Mouse (Mus musculus) stomach, postnatal 0 days (tissue): Measurements from ENCODE around the gene Fam69b. TPM values are rescaled to one million over a fixed set of nuclear protein-coding genes. Genes with fewer than 3 reads are reported as not detected.
A peak's percentile ranks its signal among the peaks of the same experiment; 100 is the strongest.

Experiments used
- ATAC-seq: fragments of 200-750 bp; cut with Nextera tagmentation; 2 replicates; pipeline ENCODE4 v1.8.0; 2017; ENCODE audit not compliant: low FRiP score, low TSS enrichment
- DNase-seq: peaks from one replicate; pipeline ENCODE4 v3.0.0-alpha.2; 2016; ENCODE audit warnings: low spot score
- H3K27ac ChIP-seq: fragments of 300-500 bp; sonication (generic); replicated peaks from 2 replicates; pipeline ENCODE4 v1.5.1; 2014; ENCODE audit warnings: mild to moderate bottlenecking, control low read depth
- H3K27me3 ChIP-seq: fragments of 300-500 bp; sonication (generic); 2 replicates; pipeline ENCODE4 v1.6.1; 2014; ENCODE audit warnings: low read length; ENCODE audit not compliant: control insufficient read depth, insufficient read depth
- H3K36me3 ChIP-seq: fragments of 300-500 bp; sonication (generic); 2 replicates; pipeline ENCODE4 v1.6.1; 2014; ENCODE audit warnings: low read length, mixed read lengths; ENCODE audit not compliant: control insufficient read depth, insufficient read depth
- H3K4me1 ChIP-seq: fragments of 300-500 bp; sonication (generic); replicated peaks from 2 replicates; pipeline ENCODE4 v1.6.1; 2014; ENCODE audit warnings: antibody characterized with exemption; ENCODE audit not compliant: control insufficient read depth, insufficient read depth
- H3K4me2 ChIP-seq: fragments of 300-500 bp; sonication (generic); replicated peaks from 2 replicates; pipeline ENCODE4 v1.6.1; 2014; ENCODE audit warnings: low read depth, mild to moderate bottlenecking, control low read depth, moderate library complexity
- H3K4me3 ChIP-seq: fragments of 300-500 bp; sonication (generic); 2 replicates; pipeline ENCODE4 v1.5.1; 2014; ENCODE audit warnings: low read depth, low read length, control low read depth
- H3K9ac ChIP-seq: fragments of 300-500 bp; sonication (generic); 2 replicates; pipeline ENCODE4 v1.6.1; 2014; ENCODE audit warnings: mild to moderate bottlenecking, low read length, control low read depth, mixed read lengths
- H3K9me3 ChIP-seq: fragments of 300-500 bp; sonication (generic); 2 replicates; pipeline ENCODE4 v1.6.1; 2016; ENCODE audit warnings: low read length; ENCODE audit not compliant: control insufficient read depth
- CTCF ChIP-seq: IDR thresholded peaks from 2 replicates; pipeline ENCODE4 v1.5.1; 2016; ENCODE audit warnings: antibody characterized with exemption, low read depth, mild to moderate bottlenecking, moderate library complexity
- EP300 ChIP-seq: optimal IDR thresholded peaks from 2 replicates; pipeline ENCODE3; 2016; ENCODE audit warnings: antibody characterized with exemption
- WGBS: fragments of 180-500 bp; shearing (Covaris S2); extraction: QIAGEN DNeasy Blood & Tissue Kit; methylation state at CpG from one replicate; pipeline ENCODE4 v1.1.7; 2014; 5-methylcytosine and 5-hydroxymethylcytosine counted together
- polyA plus RNA-seq: library from polyadenylated mRNA; unstranded; fragments of >200 nt; fragmentation: Nextera tagmentation; extraction: Ambion mirVana; gene quantifications from 2 replicates; pipeline ENCODE4 v1.2.1, GENCODE M21; 2015

Fam69b gene
- polyA plus RNA-seq, 1 experiment from 2014 or later = 10.9 TPM

DNA sequence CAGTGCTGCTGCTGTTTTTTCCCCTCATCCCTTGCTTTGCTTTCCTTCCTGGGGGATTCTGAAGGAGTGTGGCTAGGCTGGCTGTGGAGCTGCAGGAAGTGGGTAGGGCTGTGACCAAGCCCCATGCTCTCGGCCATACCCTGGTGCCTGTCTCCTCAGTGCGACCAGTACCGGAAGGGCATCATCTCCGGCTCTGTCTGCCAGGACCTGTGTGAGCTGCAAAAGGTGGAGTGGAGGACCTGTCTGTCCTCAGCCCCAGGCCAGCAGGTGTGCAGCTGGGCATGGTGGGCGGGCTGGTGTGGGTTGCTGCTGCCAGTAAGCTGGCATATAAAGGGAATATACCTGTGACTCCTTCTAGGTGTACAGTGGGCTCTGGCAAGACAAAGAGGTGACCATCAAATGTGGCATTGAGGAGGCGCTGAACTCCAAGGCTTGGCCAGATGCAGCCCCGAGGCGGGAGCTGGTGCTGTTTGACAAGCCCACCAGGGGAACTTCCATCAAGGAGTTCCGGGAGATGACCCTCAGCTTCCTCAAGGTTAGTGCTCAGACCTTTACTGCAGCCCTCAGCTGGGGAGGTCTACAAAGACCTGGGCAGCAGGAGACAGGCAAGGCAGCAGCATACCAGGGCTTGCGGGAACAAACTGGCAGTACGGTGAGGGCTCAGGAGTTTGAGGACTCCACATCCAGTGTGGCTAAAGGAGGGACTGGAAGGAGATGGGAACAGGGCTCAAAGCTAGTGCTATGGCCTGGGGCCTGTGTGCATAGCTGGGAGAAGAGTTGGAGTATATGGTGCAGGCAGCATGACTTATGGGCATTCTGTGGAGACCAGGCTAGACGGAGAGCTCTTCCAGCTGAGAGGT, 6.6 kb downstream of the Fam69b start:
- Histone ChIP-seq H3K27ac (no peak overlapping the region), H3K9me3 (no peaks in the 10 kb centered on the region), H3K4me2 (no peak overlapping the region), H3K4me1 (peaks cover 6% of the 10 kb centered on the region; the same call in 1 of the 2 replicates), H3K9ac (no peak overlapping the region), H3K27me3 (no peaks in the 10 kb centered on the region), H3K36me3 (peaks cover 18% of the 10 kb centered on the region), H3K4me3 (no peak overlapping the region)
- no peak for TF ChIP-seq CTCF
- ATAC-seq (no peak), DNase-seq (no peak)
- WGBS = 58% methylated on average over 12 of the region's 12 CpGs

DNA sequence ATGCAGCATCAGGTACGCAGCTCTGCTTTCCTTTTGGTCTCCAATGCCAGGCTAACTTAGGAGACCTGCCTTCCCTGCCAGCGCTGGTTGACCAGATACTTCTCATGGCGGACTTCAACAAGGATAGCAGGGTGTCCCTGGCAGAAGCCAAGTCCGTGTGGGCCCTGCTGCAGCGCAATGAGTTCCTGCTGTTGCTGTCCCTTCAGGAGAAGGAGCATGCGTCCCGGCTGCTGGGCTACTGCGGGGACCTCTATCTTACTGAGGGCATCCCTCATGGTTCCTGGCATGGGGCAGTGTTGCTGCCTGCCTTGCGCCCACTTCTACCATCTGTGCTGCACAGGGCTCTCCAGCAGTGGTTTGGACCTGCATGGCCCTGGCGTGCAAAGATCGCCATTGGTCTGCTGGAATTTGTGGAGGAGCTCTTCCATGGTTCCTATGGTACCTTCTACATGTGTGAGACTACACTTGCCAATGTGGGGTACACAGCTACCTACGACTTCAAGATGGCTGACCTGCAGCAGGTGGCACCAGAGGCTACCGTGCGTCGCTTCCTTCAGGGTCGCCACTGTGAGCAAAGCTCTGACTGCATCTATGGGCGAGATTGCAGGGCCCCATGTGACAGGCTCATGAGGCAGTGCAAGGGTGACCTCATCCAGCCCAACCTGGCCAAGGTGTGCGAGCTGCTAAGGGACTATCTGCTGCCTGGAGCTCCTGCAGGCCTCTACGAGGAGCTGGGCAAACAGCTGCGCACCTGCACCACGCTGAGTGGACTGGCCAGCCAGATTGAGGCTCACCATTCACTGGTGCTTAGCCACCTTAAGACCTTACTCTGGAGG, 7.5 kb downstream of the Fam69b start:
- H3K9me3 ChIP-seq = no peaks in the 10 kb centered on the region
- H3K4me3 ChIP-seq = no peak overlapping the region
- WGBS = 69% methylated on average over 21 of the region's 21 CpGs
- H3K9ac ChIP-seq = no peak overlapping the region
- TF ChIP-seq EP300 (no peak), CTCF (no peak)
- no peaks in the 10 kb centered on the region for H3K27me3 ChIP-seq
- ATAC-seq = peak; percentile 33; the same call in 1 of the 2 replicates
- H3K36me3 ChIP-seq = peaks cover 18% of the 10 kb centered on the region
- H3K27ac ChIP-seq = peak overlapping the region; percentile 18; the same call in 1 of the 2 replicates
- peaks cover 6% of the 10 kb centered on the region; the same call in 1 of the 2 replicates for H3K4me1 ChIP-seq
- DNase-seq = peak; percentile 42
- H3K4me2 ChIP-seq = no peak overlapping the region

DNA sequence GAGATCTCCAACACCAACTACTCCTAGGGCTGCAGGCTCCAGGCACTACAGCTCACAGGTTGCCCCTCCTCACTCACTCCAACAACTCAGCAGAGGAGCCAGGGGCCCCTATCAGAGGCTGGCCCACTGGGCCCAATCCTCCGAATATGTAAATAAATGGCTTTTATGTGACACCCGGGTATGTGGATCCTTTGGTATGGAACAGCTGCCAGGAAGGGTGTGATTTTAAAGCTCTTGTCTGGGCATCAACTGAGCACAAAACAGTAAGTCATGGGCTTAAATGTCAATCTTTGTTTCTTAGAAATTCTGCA, 8.0 kb downstream of the Fam69b start:
- DNase-seq (no peak), ATAC-seq (no peak)
- H3K27me3 ChIP-seq = no peaks in the 10 kb centered on the region
- no peak overlapping the region for H3K4me2 ChIP-seq
- no peak overlapping the region for H3K9ac ChIP-seq
- H3K27ac ChIP-seq = peak overlapping the region; percentile 18; the same call in 1 of the 2 replicates
- no peaks in the 10 kb centered on the region for H3K9me3 ChIP-seq
- WGBS = 20% methylated on average over 2 of the region's 2 CpGs
- peaks cover 18% of the 10 kb centered on the region for H3K36me3 ChIP-seq
- peaks cover 6% of the 10 kb centered on the region; the same call in 1 of the 2 replicates for H3K4me1 ChIP-seq
- no peak for TF ChIP-seq EP300
- no peak for TF ChIP-seq CTCF
- no peak overlapping the region for H3K4me3 ChIP-seq

DNA sequence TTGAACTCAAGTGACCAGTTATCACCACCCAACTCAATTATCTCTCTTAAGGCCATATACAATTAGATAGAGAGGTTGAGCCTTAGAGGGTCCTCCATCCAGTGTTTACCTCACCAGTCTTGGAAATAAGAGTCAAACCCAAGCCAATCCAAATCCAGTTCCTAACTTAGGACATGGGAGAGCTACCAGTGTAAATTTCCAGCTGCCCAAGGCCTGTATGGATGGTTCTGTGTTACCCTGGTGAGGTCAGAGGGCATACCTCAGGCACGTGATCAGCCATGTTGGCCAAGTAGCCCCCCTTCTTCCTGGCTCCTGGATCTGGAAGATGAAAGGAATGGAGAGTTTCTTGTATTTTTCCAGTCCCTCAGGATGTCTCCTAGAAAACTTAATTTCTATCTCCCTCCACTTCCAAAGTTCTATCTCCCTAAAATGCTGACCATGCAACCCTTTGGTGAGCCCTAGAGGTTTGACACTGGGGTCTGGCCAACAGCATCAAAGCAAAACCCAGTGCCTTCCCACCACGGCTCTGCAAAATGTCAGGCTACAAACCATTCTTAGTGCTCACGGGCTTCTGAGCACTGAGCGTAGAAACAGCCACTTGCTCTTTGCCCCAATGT, 9.2 kb downstream of the Fam69b start:
- DNase-seq (no peak), ATAC-seq (no peak)
- no peak overlapping the region for H3K4me3 ChIP-seq
- WGBS = 80% methylated on average over 4 of the region's 4 CpGs
- peaks cover 6% of the 10 kb centered on the region; the same call in 1 of the 2 replicates for H3K4me1 ChIP-seq
- no peak for TF ChIP-seq CTCF
- no peak for TF ChIP-seq EP300
- H3K4me2 ChIP-seq = no peak overlapping the region
- no peaks in the 10 kb centered on the region for H3K9me3 ChIP-seq
- no peaks in the 10 kb centered on the region for H3K27me3 ChIP-seq
- peaks cover 18% of the 10 kb centered on the region for H3K36me3 ChIP-seq
- no peak overlapping the region for H3K9ac ChIP-seq
- H3K27ac ChIP-seq = no peak overlapping the region

DNA sequence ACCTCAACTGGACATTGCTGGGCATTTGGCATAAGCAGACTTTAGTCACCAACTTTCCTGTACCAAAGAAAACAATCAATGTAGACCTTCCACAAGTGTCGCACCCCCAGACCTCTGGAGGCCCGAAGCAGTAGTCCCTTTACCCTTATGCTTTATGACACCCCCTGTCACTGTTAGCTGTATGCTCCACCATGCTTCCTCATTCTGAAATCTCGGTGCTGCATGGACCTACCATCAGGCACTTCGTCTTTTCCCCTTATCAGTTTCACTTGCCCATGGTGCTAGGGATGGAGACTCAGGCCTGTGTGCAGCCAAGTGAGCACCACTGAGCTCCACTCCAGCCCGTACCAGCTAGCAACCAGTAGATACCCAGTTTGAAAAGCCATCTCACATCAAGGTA, 9.8 kb downstream of the Fam69b start:
- ATAC-seq (no peak), DNase-seq (no peak)
- Histone ChIP-seq H3K36me3 (peaks cover 18% of the 10 kb centered on the region), H3K9me3 (no peaks in the 10 kb centered on the region), H3K27me3 (no peaks in the 10 kb centered on the region), H3K4me2 (no peak overlapping the region; the same call in 1 of the 2 replicates), H3K4me1 (peaks cover 6% of the 10 kb centered on the region; the same call in 1 of the 2 replicates), H3K4me3 (no peak overlapping the region), H3K9ac (no peak overlapping the region; the same call in 1 of the 2 replicates), H3K27ac (no peak overlapping the region)
- WGBS = 74% methylated on average over 5 of the region's 5 CpGs
- TF ChIP-seq CTCF = no peak
- TF ChIP-seq EP300 = no peak
